Mouse (Mus musculus): Measurements from ENCODE around the gene Xpnpep1.
A peak's percentile ranks its signal among the peaks of the same experiment; 100 is the strongest.

DNA sequence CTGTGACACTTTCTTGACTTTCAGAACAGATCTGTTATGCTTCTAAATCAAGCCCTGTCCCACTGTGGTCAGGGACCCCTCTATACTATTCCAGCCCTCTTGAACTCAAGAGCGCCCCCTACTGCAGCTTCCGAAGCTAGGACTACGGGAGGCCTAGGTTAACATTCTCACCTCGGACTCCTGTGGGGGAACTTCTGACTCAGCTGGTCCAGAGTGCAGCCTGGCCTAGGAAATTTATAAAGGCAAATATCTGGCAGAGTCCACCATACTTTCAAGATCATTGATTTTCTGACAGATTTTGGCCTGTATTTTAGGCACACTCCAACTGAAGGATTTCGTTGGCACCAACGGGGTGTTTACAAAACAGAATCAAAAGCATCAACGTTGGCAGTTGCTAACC lies 11.0 kb downstream of the Xpnpep1 start:
- no peak for TF ChIP-seq NRF1 (IDR thresholded peaks at IDR 0.05; ENCODE audit: low read depth, low read length)
- no peak for TF ChIP-seq USF1 (IDR thresholded peaks at IDR 0.05; ENCODE audit: low read depth, low read length)
- TF ChIP-seq HCFC1 (IDR thresholded peaks at IDR 0.05; ENCODE audit: low read depth, low read length): no peak
- TF ChIP-seq CTCF (conservative IDR thresholded peaks at IDR 0.05 in 1 of 2, IDR thresholded peaks at IDR 0.05 in 1 of 2; ENCODE audit: low read depth in 2 of 2, low read length in 2 of 2): peak; percentile 32 to 36
- no peak for TF ChIP-seq MXI1 (IDR thresholded peaks at IDR 0.05; ENCODE audit: low read depth, low read length)
- TF ChIP-seq MAX (IDR thresholded peaks at IDR 0.05; ENCODE audit: low read length): no peak
- TF ChIP-seq CHD2 (IDR thresholded peaks at IDR 0.05; ENCODE audit: low read length): no peak
- TF ChIP-seq POLR2A (IDR thresholded peaks at IDR 0.05; ENCODE audit: low read depth, low read length): no peak
- TF ChIP-seq USF2 (conservative IDR thresholded peaks at IDR 0.05; ENCODE audit: low read depth, low read length): no peak
- TF ChIP-seq EP300 (IDR thresholded peaks at IDR 0.05; ENCODE audit: low read length): no peak
